Mouse (Mus musculus): Measurements from ENCODE around the gene Abcd2.

Gene Abcd2

GRCm38 (mm10) chr15:91191412-91192222 lies at the start of gene Abcd2:
TSS of gene Abcd2 (minus strand) at chr15:91191799.
- DNase-seq (ENCODE audit: low spot score), result no peak

GRCm38 (mm10) chr15:91240683-91241335 lies 49.2 kb upstream of the Abcd2 start:
- DNase-seq (ENCODE audit: low spot score), result no peak

GRCm38 (mm10) chr15:91237294-91237693 lies 45.7 kb upstream of the Abcd2 start:
- no peak for DNase-seq (ENCODE audit: low spot score)

- no peak for DNase-seq (ENCODE audit: low spot score)
Observed at GRCm38 (mm10) chr15:91206518-91206917, 14.9 kb upstream of the Abcd2 start.

GRCm38 (mm10) chr15:91203521-91203920 lies 11.9 kb upstream of the Abcd2 start:
- DNase-seq (ENCODE audit: low spot score), result no peak

- no peak for DNase-seq (ENCODE audit: low spot score)
Observed at GRCm38 (mm10) chr15:91202486-91202885, 10.9 kb upstream of the Abcd2 start.

- DNase-seq (ENCODE audit: low spot score), result no peak
Observed at GRCm38 (mm10) chr15:91200833-91201232, 9.2 kb upstream of the Abcd2 start.

- no peak for DNase-seq (ENCODE audit: low spot score)
Observed at GRCm38 (mm10) chr15:91199256-91199905, 7.8 kb upstream of the Abcd2 start, which contains the start of gene CN725425. TSS of gene CN725425 (plus strand) at chr15:91199494.

GRCm38 (mm10) chr15:91192223-91192598 lies 612 bp upstream of the Abcd2 start:
- DNase-seq (ENCODE audit: low spot score), result no peak

- no peak for DNase-seq (ENCODE audit: low spot score)
Observed at GRCm38 (mm10) chr15:91190519-91191207, 936 bp downstream of the Abcd2 start.

- DNase-seq (ENCODE audit: low spot score), result no peak
Observed at GRCm38 (mm10) chr15:91190026-91190425, 1.6 kb downstream of the Abcd2 start.

GRCm38 (mm10) chr15:91186358-91186757 lies 5.2 kb downstream of the Abcd2 start:
- no peak for DNase-seq (ENCODE audit: low spot score)

GRCm38 (mm10) chr15:91179911-91180622 lies 11.5 kb downstream of the Abcd2 start:
- DNase-seq (ENCODE audit: low spot score), result no peak

- no peak for DNase-seq (ENCODE audit: low spot score)
Observed at GRCm38 (mm10) chr15:91178656-91179314, 12.8 kb downstream of the Abcd2 start.

GRCm38 (mm10) chr15:91172193-91172592 lies 19.4 kb downstream of the Abcd2 start:
- DNase-seq (ENCODE audit: low spot score), result no peak

- no peak for DNase-seq (ENCODE audit: low spot score)
Observed at GRCm38 (mm10) chr15:91171332-91171731, 20.3 kb downstream of the Abcd2 start.

- no peak for DNase-seq (ENCODE audit: low spot score)
Observed at GRCm38 (mm10) chr15:91170602-91171328, 20.8 kb downstream of the Abcd2 start.

GRCm38 (mm10) chr15:91167850-91168562 lies 23.6 kb downstream of the Abcd2 start:
- DNase-seq (ENCODE audit: low spot score), result no peak

- no peak for DNase-seq (ENCODE audit: low spot score)
Observed at GRCm38 (mm10) chr15:91165021-91165420, 26.6 kb downstream of the Abcd2 start.

- no peak for DNase-seq (ENCODE audit: low spot score)
Observed at GRCm38 (mm10) chr15:91163454-91163853, 28.1 kb downstream of the Abcd2 start.

Measured in MN1 (cell line).